Mouse (Mus musculus): ENCODE measurements around the gene Klk7. TPM values are rescaled to one million over a fixed set of nuclear protein-coding genes. Genes with fewer than 3 reads are reported as not detected.

Klk7 gene
- polyA plus RNA-seq, 1 experiment from 2014 or later: not detected

GRCm38 (mm10) chr7:43775311-43776057, 35.6 kb upstream of the Klk7 start:
- Histone ChIP-seq H3K4me1 (ENCODE audit: control insufficient read depth, insufficient read depth, low read length) (no peaks in the 10 kb centered on the region), H3K27ac (ENCODE audit: low read length) (no peak overlapping the region), H3K9ac (ENCODE audit: low read depth, low read length) (no peak overlapping the region), H3K4me3 (ENCODE audit: low read depth, low read length) (no peak overlapping the region), H3K4me2 (ENCODE audit: low read length) (no peak overlapping the region), H3K27me3 (ENCODE audit: control insufficient read depth, insufficient read depth, low read depth, low read length) (no peaks in the 10 kb centered on the region), H3K36me3 (ENCODE audit: control insufficient read depth, insufficient read depth, low read length) (no peaks in the 10 kb centered on the region), H3K9me3 (replicated peaks; ENCODE audit: control insufficient read depth, low read length, poor library complexity, severe bottlenecking) (no peaks in the 10 kb centered on the region)
- no peak for ATAC-seq
- WGBS: 58% methylated on average over 6 of the region's 7 CpGs

- Histone ChIP-seq H3K9ac (ENCODE audit: low read depth, low read length) (no peak overlapping the region), H3K27ac (ENCODE audit: low read length) (no peak overlapping the region), H3K36me3 (ENCODE audit: control insufficient read depth, insufficient read depth, low read length) (no peaks in the 10 kb centered on the region), H3K4me2 (ENCODE audit: low read length) (no peak overlapping the region), H3K9me3 (replicated peaks; ENCODE audit: control insufficient read depth, low read length, poor library complexity, severe bottlenecking) (no peaks in the 10 kb centered on the region), H3K27me3 (ENCODE audit: control insufficient read depth, insufficient read depth, low read depth, low read length) (no peaks in the 10 kb centered on the region), H3K4me3 (ENCODE audit: low read depth, low read length) (no peak overlapping the region), H3K4me1 (ENCODE audit: control insufficient read depth, insufficient read depth, low read length) (no peaks in the 10 kb centered on the region)
- 90% methylated on average over 5 of the region's 5 CpGs for WGBS
- no peak for ATAC-seq
These were observed 34.6 kb upstream of the Klk7 start for GRCm38 (mm10) chr7:43776506-43776905.

- Histone ChIP-seq H3K4me3 (ENCODE audit: low read depth, low read length) (no peak overlapping the region), H3K36me3 (ENCODE audit: control insufficient read depth, insufficient read depth, low read length) (no peaks in the 10 kb centered on the region), H3K4me2 (ENCODE audit: low read length) (no peak overlapping the region), H3K27ac (ENCODE audit: low read length) (no peak overlapping the region), H3K4me1 (ENCODE audit: control insufficient read depth, insufficient read depth, low read length) (peaks cover 2% of the 10 kb centered on the region), H3K9ac (ENCODE audit: low read depth, low read length) (no peak overlapping the region), H3K27me3 (ENCODE audit: control insufficient read depth, insufficient read depth, low read depth, low read length) (no peaks in the 10 kb centered on the region), H3K9me3 (replicated peaks; ENCODE audit: control insufficient read depth, low read length, poor library complexity, severe bottlenecking) (no peaks in the 10 kb centered on the region)
- WGBS: 88% methylated on average over 12 of the region's 12 CpGs
- no peak for ATAC-seq
These were observed 33.7 kb upstream of the Klk7 start for GRCm38 (mm10) chr7:43777423-43777822.

GRCm38 (mm10) chr7:43778176-43778970, 32.7 kb upstream of the Klk7 start:
- Histone ChIP-seq H3K27me3 (ENCODE audit: control insufficient read depth, insufficient read depth, low read depth, low read length) (peaks cover 4% of the 10 kb centered on the region), H3K9ac (ENCODE audit: low read depth, low read length) (no peak overlapping the region), H3K36me3 (ENCODE audit: control insufficient read depth, insufficient read depth, low read length) (no peaks in the 10 kb centered on the region), H3K9me3 (replicated peaks; ENCODE audit: control insufficient read depth, low read length, poor library complexity, severe bottlenecking) (no peaks in the 10 kb centered on the region), H3K4me1 (ENCODE audit: control insufficient read depth, insufficient read depth, low read length) (peaks cover 6% of the 10 kb centered on the region), H3K4me2 (ENCODE audit: low read length) (no peak overlapping the region), H3K4me3 (ENCODE audit: low read depth, low read length) (no peak overlapping the region), H3K27ac (ENCODE audit: low read length) (no peak overlapping the region)
- no peak for ATAC-seq
- WGBS: 90% methylated on average over 10 of the region's 10 CpGs

GRCm38 (mm10) chr7:43780241-43780640, 30.9 kb upstream of the Klk7 start:
- H3K36me3 ChIP-seq (ENCODE audit: control insufficient read depth, insufficient read depth, low read length): no peaks in the 10 kb centered on the region
- WGBS: 71% methylated on average over 6 of the region's 6 CpGs
- H3K9me3 ChIP-seq (replicated peaks; ENCODE audit: control insufficient read depth, low read length, poor library complexity, severe bottlenecking): no peaks in the 10 kb centered on the region
- peaks cover 6% of the 10 kb centered on the region for H3K27me3 ChIP-seq (ENCODE audit: control insufficient read depth, insufficient read depth, low read depth, low read length)
- H3K4me1 ChIP-seq (ENCODE audit: control insufficient read depth, insufficient read depth, low read length): peaks cover 6% of the 10 kb centered on the region
- H3K27ac ChIP-seq (ENCODE audit: low read length): no peak overlapping the region
- H3K4me3 ChIP-seq (ENCODE audit: low read depth, low read length): no peak overlapping the region
- no peak overlapping the region for H3K9ac ChIP-seq (ENCODE audit: low read depth, low read length)
- H3K4me2 ChIP-seq (ENCODE audit: low read length): no peak overlapping the region
- no peak for ATAC-seq

GRCm38 (mm10) chr7:43780746-43781145, 30.3 kb upstream of the Klk7 start, which contains the start of gene Klk10:
Klk10 (plus strand) TSS chr7:43781035.
- H3K27me3 ChIP-seq (ENCODE audit: control insufficient read depth, insufficient read depth, low read depth, low read length): peaks cover 6% of the 10 kb centered on the region
- H3K4me3 ChIP-seq (ENCODE audit: low read depth, low read length): no peak within 1 kb of the TSS
- H3K4me1 ChIP-seq (ENCODE audit: control insufficient read depth, insufficient read depth, low read length): peaks cover 6% of the 10 kb centered on the region
- no peaks in the 10 kb centered on the region for H3K9me3 ChIP-seq (replicated peaks; ENCODE audit: control insufficient read depth, low read length, poor library complexity, severe bottlenecking)
- 63% methylated on average over 5 of the region's 5 CpGs for WGBS
- no peaks in the 10 kb centered on the region for H3K36me3 ChIP-seq (ENCODE audit: control insufficient read depth, insufficient read depth, low read length)
- no peak for ATAC-seq
- no peak within 1 kb of the TSS for H3K4me2 ChIP-seq (ENCODE audit: low read length)
- H3K27ac ChIP-seq (ENCODE audit: low read length): no peak within 1 kb of the TSS
- no peak within 1 kb of the TSS for H3K9ac ChIP-seq (ENCODE audit: low read depth, low read length)

GRCm38 (mm10) chr7:43781541-43781940, 29.6 kb upstream of the Klk7 start:
- H3K27ac ChIP-seq (ENCODE audit: low read length): no peak overlapping the region
- WGBS: 89% methylated on average over 11 of the region's 11 CpGs
- H3K9me3 ChIP-seq (replicated peaks; ENCODE audit: control insufficient read depth, low read length, poor library complexity, severe bottlenecking): no peaks in the 10 kb centered on the region
- peaks cover 6% of the 10 kb centered on the region for H3K27me3 ChIP-seq (ENCODE audit: control insufficient read depth, insufficient read depth, low read depth, low read length)
- H3K4me2 ChIP-seq (ENCODE audit: low read length): no peak overlapping the region
- H3K4me1 ChIP-seq (ENCODE audit: control insufficient read depth, insufficient read depth, low read length): peaks cover 6% of the 10 kb centered on the region
- H3K4me3 ChIP-seq (ENCODE audit: low read depth, low read length): no peak overlapping the region
- H3K36me3 ChIP-seq (ENCODE audit: control insufficient read depth, insufficient read depth, low read length): no peaks in the 10 kb centered on the region
- ATAC-seq: no peak
- no peak overlapping the region for H3K9ac ChIP-seq (ENCODE audit: low read depth, low read length)

GRCm38 (mm10) chr7:43782275-43783265, 28.5 kb upstream of the Klk7 start:
- no peak overlapping the region for H3K27ac ChIP-seq (ENCODE audit: low read length)
- no peaks in the 10 kb centered on the region for H3K36me3 ChIP-seq (ENCODE audit: control insufficient read depth, insufficient read depth, low read length)
- peaks cover 6% of the 10 kb centered on the region for H3K4me1 ChIP-seq (ENCODE audit: control insufficient read depth, insufficient read depth, low read length)
- WGBS: 7% methylated on average over 36 of the region's 36 CpGs
- peak overlapping the region; percentile 56; the same call in 1 of the 2 replicates for H3K9ac ChIP-seq (ENCODE audit: low read depth, low read length)
- H3K4me3 ChIP-seq (ENCODE audit: low read depth, low read length): peak overlapping the region; percentile 33
- ATAC-seq: peak; percentile 69
- H3K4me2 ChIP-seq (ENCODE audit: low read length): peak overlapping the region; percentile 75
- H3K27me3 ChIP-seq (ENCODE audit: control insufficient read depth, insufficient read depth, low read depth, low read length): peaks cover 6% of the 10 kb centered on the region
- no peaks in the 10 kb centered on the region for H3K9me3 ChIP-seq (replicated peaks; ENCODE audit: control insufficient read depth, low read length, poor library complexity, severe bottlenecking)

Measured in midbrain, embryonic 16.5 days (tissue).